Mouse (Mus musculus) heart, postnatal 0 days (tissue): ENCODE results near the gene Dach2. TPM values are rescaled to one million over a fixed set of nuclear protein-coding genes. Genes with fewer than 3 reads are reported as not detected.

Source experiments
- ATAC-seq: fragments of 200-750 bp; cut with Nextera tagmentation; 2 replicates; pipeline ENCODE4 v1.8.0; 2017; ENCODE audit warnings: low read depth, moderate number of reproducible peaks, moderate library complexity; ENCODE audit not compliant: insufficient read depth
- DNase-seq: peaks from one replicate; pipeline ENCODE4 v3.0.0-alpha.2; 2016; ENCODE audit warnings: low spot score
- H3K27ac ChIP-seq: fragments of 300-500 bp; sonication (generic); 2 replicates; pipeline ENCODE4 v1.5.1; 2014; ENCODE audit warnings: low read depth, mild to moderate bottlenecking
- H3K27me3 ChIP-seq: fragments of 300-500 bp; sonication (generic); 2 replicates; pipeline ENCODE4 v1.6.1; 2014; ENCODE audit warnings: low read length, mixed read lengths; ENCODE audit not compliant: control insufficient read depth, insufficient read depth
- H3K36me3 ChIP-seq: fragments of 300-500 bp; sonication (generic); replicated peaks from 2 replicates; pipeline ENCODE4 v1.6.1; 2014; ENCODE audit warnings: low read length, mixed read lengths; ENCODE audit not compliant: control insufficient read depth, insufficient read depth
- H3K4me1 ChIP-seq: fragments of 300-500 bp; sonication (generic); 2 replicates; pipeline ENCODE4 v1.6.1; 2014; ENCODE audit warnings: antibody characterized with exemption; ENCODE audit not compliant: control insufficient read depth, insufficient read depth
- H3K4me2 ChIP-seq: fragments of 300-500 bp; sonication (generic); 2 replicates; pipeline ENCODE4 v1.6.1; 2014; ENCODE audit warnings: low read depth, mild to moderate bottlenecking, low read length, moderate library complexity
- H3K4me3 ChIP-seq: fragments of 300-500 bp; sonication (generic); 2 replicates; pipeline ENCODE4 v1.5.1; 2014; ENCODE audit warnings: low read depth, low read length
- H3K9ac ChIP-seq: fragments of 300-500 bp; sonication (generic); replicated peaks from 2 replicates; pipeline ENCODE4 v1.6.1; 2014; ENCODE audit warnings: low read depth, low read length, mixed read lengths
- H3K9me3 ChIP-seq: fragments of 300-500 bp; sonication (generic); replicated peaks from 2 replicates; pipeline ENCODE4 v1.6.1; 2016; ENCODE audit warnings: low read length; ENCODE audit not compliant: control insufficient read depth
- CTCF ChIP-seq: IDR thresholded peaks from 2 replicates; pipeline ENCODE4 v1.5.1; 2016; ENCODE audit warnings: antibody characterized with exemption, control low read depth, low read depth
- EP300 ChIP-seq: IDR thresholded peaks from 2 replicates; pipeline ENCODE4 v1.6.1; 2016; ENCODE audit warnings: antibody characterized with exemption, low read depth
- WGBS: fragments of 180-500 bp; shearing (Covaris S2); extraction: QIAGEN DNeasy Blood & Tissue Kit; methylation state at CpG from one replicate; pipeline ENCODE4 v1.1.7; 2014; 5-methylcytosine and 5-hydroxymethylcytosine counted together
- polyA plus RNA-seq: library from polyadenylated mRNA; unstranded; fragments of >200 nt; fragmentation: Nextera tagmentation; extraction: Ambion mirVana; gene quantifications from 2 replicates; pipeline ENCODE4 v1.2.1, GENCODE M21; 2015
- total RNA-seq: library from RNA; depleted of rRNA; stranded (reverse); fragments of >200 nt; gene quantifications from 2 replicates; pipeline ENCODE4 v1.2.3, GENCODE M21; 2014; ENCODE audit warnings: low replicate concordance

The Dach2 gene
- total and polyA plus RNA-seq, 2 experiments from 2014 or later: 0.11 TPM; not detected in 1

DNA sequence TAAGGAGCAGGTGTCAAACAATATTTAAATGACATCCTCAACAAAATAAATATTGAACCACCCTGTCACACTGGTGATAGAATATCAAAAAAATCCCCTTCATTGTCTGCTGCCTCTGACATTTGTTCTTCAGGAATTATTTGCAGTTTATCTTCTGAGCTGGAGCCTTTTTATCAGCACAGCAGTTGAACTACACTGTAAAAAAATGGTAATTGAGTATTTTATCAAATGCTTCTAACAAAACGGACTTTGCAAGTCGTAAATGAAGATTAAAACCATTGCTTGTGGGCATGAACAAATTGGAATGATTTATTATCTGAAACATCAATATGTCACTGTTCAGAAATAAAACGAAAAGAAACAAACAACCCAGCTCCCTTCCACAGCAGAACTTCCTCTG, 97.1 kb downstream of the Dach2 start:
- Histone ChIP-seq H3K36me3 (no peaks in the 10 kb centered on the region), H3K27ac (no peak overlapping the region), H3K9me3 (no peaks in the 10 kb centered on the region), H3K4me3 (no peak overlapping the region), H3K4me1 (no peaks in the 10 kb centered on the region), H3K9ac (no peak overlapping the region), H3K27me3 (no peaks in the 10 kb centered on the region), H3K4me2 (no peak overlapping the region)
- WGBS: 48% methylated on average over 3 of the region's 3 CpGs
- DNase-seq (no peak), ATAC-seq (no peak)
- TF ChIP-seq EP300 (no peak), CTCF (no peak)

GRCm38 (mm10) chrX:113408756-113409155, 111.4 kb downstream of the Dach2 start:
- no peak for DNase-seq
- no peak overlapping the region for H3K4me3 ChIP-seq
- no peak overlapping the region for H3K27ac ChIP-seq
- no peak overlapping the region for H3K4me2 ChIP-seq
- H3K27me3 ChIP-seq: no peaks in the 10 kb centered on the region
- H3K9me3 ChIP-seq: no peaks in the 10 kb centered on the region
- WGBS: 58% methylated on average over 1 of the region's 1 CpGs
- no peak for ATAC-seq
- H3K36me3 ChIP-seq: no peaks in the 10 kb centered on the region
- H3K4me1 ChIP-seq: no peaks in the 10 kb centered on the region
- H3K9ac ChIP-seq: no peak overlapping the region
- TF ChIP-seq EP300: no peak
- TF ChIP-seq CTCF: no peak

DNA sequence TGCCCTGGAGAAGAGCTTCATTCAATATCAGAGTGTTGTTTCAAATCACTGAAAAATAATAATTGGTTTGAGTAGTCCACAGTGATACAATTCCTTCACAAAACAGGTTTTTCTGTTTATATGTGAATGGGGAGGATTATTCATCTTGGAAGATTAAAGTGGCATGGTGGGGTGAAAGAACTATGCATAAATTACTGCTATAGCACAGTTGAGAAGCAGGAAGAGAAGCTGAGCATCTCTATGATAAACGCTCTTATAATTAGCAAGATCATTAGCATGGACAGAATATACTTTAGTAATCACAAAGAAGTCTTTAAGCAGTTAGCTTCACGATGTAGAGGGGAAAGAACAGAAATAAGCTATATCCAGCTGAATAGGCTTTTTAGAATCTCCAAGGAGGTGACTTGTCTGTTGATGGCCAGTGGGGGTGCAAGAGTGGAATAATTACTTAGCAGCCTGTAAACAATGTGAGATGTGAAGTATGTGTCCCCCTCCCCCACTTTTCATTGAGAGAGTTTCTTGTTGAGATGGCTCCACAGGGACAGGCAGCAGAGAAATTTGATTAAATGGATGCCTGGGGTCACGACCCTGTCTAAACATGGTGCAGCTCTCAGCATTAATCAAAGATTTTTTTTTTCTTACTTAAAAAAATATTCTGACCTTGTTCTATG, 124.3 kb downstream of the Dach2 start:
- no peaks in the 10 kb centered on the region for H3K27me3 ChIP-seq

DNA sequence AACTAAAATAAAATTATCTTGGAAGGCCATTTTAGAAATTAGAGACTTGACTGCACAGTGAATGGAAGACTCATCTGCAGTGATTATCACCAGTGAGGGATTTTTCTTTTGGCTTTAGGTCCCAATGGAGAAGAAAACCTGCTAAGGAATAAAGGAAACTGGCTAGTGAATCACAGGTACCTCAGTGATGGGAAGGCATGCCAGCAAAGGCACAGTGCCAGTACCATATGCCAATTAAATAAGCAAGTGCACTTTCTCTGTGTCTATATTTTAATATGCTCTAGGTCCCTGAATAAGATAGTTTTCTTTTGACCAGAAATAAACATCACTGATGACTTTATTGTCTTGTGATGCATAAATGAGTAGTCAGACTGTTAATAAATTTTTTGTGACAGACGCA, 184.8 kb downstream of the Dach2 start:
- H3K9me3 ChIP-seq: no peaks in the 10 kb centered on the region
- TF ChIP-seq EP300 (no peak), CTCF (no peak)
- WGBS: 83% methylated on average over 1 of the region's 1 CpGs
- H3K4me1 ChIP-seq: no peaks in the 10 kb centered on the region
- H3K9ac ChIP-seq: no peak overlapping the region
- H3K4me3 ChIP-seq: no peak overlapping the region
- H3K36me3 ChIP-seq: no peaks in the 10 kb centered on the region
- ATAC-seq: no peak
- DNase-seq: no peak
- no peak overlapping the region for H3K27ac ChIP-seq
- H3K27me3 ChIP-seq: no peaks in the 10 kb centered on the region
- no peak overlapping the region for H3K4me2 ChIP-seq

More for the DNA sequence above, 124.3 kb downstream of the Dach2 start:
- no peak overlapping the region for H3K4me2 ChIP-seq
- 41% methylated on average over 3 of the region's 3 CpGs for WGBS
- no peaks in the 10 kb centered on the region for H3K4me1 ChIP-seq
- DNase-seq (no peak), ATAC-seq (no peak)
- no peaks in the 10 kb centered on the region for H3K36me3 ChIP-seq
- H3K4me3 ChIP-seq: no peak overlapping the region
- TF ChIP-seq EP300: no peak
- no peak for TF ChIP-seq CTCF
- no peak overlapping the region for H3K9ac ChIP-seq
- H3K9me3 ChIP-seq: no peaks in the 10 kb centered on the region
- H3K27ac ChIP-seq: no peak overlapping the region

DNA sequence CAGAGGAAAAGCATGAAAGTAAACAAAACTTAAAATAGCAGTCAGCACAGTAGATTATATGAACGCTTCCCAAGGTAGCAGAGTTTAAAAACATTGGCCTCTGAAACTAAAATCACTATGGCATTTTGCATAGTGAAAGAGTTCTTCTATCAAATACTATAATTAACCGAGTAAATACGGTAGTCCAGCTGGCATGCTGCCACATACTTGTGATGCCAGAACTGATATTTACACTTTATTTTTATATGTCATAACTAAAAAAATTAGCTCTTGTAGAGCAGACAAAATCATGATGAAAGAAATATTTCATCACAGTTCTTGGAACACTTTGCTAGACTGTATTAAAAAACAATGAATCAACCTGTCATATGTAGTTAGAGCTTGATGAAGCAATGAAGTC, 247.8 kb downstream of the Dach2 start:
- no peak for ATAC-seq
- H3K27me3 ChIP-seq: no peaks in the 10 kb centered on the region

DNA sequence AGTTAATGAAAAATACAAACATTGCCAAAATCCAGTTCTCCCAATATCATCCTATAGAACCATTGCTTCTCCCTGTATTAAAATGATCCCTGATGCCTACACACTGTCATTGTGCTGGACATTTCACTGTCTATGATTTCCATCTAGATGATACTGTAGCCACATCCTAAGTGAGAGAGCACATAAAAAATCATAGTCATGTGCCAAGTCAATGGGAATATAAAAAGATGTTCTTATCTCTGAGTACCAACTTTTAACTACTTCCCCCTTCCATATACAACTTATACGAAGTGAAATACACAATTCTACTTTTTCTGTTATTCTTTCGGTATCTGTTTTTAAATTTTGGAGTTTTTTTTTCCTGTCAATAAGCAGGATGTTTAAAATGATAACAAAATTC, 266.6 kb downstream of the Dach2 start:
- WGBS: 56% methylated on average over 2 of the region's 2 CpGs
- Histone ChIP-seq H3K27me3 (no peaks in the 10 kb centered on the region), H3K27ac (no peak overlapping the region), H3K4me1 (no peaks in the 10 kb centered on the region), H3K9ac (no peak overlapping the region), H3K4me2 (no peak overlapping the region), H3K9me3 (no peaks in the 10 kb centered on the region), H3K4me3 (no peak overlapping the region), H3K36me3 (no peaks in the 10 kb centered on the region)
- TF ChIP-seq EP300: no peak
- no peak for TF ChIP-seq CTCF
- ATAC-seq (no peak), DNase-seq (no peak)

More for the DNA sequence above, 247.8 kb downstream of the Dach2 start:
- H3K36me3 ChIP-seq: no peaks in the 10 kb centered on the region
- no peak for DNase-seq
- H3K4me3 ChIP-seq: no peak overlapping the region
- H3K4me2 ChIP-seq: no peak overlapping the region
- H3K9me3 ChIP-seq: no peaks in the 10 kb centered on the region
- TF ChIP-seq CTCF (no peak), EP300 (no peak)
- H3K27ac ChIP-seq: no peak overlapping the region
- H3K4me1 ChIP-seq: no peaks in the 10 kb centered on the region
- no peak overlapping the region for H3K9ac ChIP-seq
- WGBS: 42% methylated on average over 3 of the region's 3 CpGs
